Mouse (Mus musculus) midbrain, embryonic 16.5 days (tissue): ENCODE data around the gene Fcgr2b. TPM values are rescaled to one million over a fixed set of nuclear protein-coding genes. Genes with fewer than 3 reads are reported as not detected.
"Not testable (repeated sequence)": the region's sequence is repeated elsewhere in the genome, so short reads cannot be mapped to it uniquely, and the experiment has no call there.

ENCODE experiments used
- ATAC-seq: fragments of 200-750 bp; cut with Nextera tagmentation; 2 replicates; pipeline ENCODE4 v1.8.0; 2017; ENCODE audit warnings: moderate TSS enrichment
- H3K27ac ChIP-seq: fragments of 300-500 bp; sonication (generic); 2 replicates; pipeline ENCODE4 v1.5.1; 2014; ENCODE audit warnings: mild to moderate bottlenecking, low read length, mixed read lengths
- H3K27me3 ChIP-seq: fragments of 300-500 bp; sonication (generic); 2 replicates; pipeline ENCODE4 v1.6.1; 2014; ENCODE audit warnings: low read depth, low read length, mixed read lengths; ENCODE audit not compliant: control insufficient read depth, insufficient read depth
- H3K36me3 ChIP-seq: fragments of 300-500 bp; sonication (generic); 2 replicates; pipeline ENCODE4 v1.6.1; 2014; ENCODE audit warnings: mild to moderate bottlenecking, low read length, moderate library complexity, mixed read lengths; ENCODE audit not compliant: control insufficient read depth, insufficient read depth
- H3K4me1 ChIP-seq: fragments of 300-500 bp; sonication (generic); 2 replicates; pipeline ENCODE4 v1.6.1; 2014; ENCODE audit warnings: mild to moderate bottlenecking, low read length, mixed read lengths; ENCODE audit not compliant: control insufficient read depth, insufficient read depth
- H3K4me2 ChIP-seq: fragments of 300-500 bp; sonication (generic); 2 replicates; pipeline ENCODE4 v1.6.1; 2014; ENCODE audit warnings: mild to moderate bottlenecking, low read length, mixed read lengths
- H3K4me3 ChIP-seq: fragments of 300-500 bp; sonication (generic); 2 replicates; pipeline ENCODE4 v1.5.1; 2014; ENCODE audit warnings: low read depth, mild to moderate bottlenecking, low read length, moderate library complexity, mixed read lengths
- H3K9ac ChIP-seq: fragments of 300-500 bp; sonication (generic); 2 replicates; pipeline ENCODE4 v1.6.1; 2014; ENCODE audit warnings: low read depth, low read length, mixed read lengths
- H3K9me3 ChIP-seq: fragments of 300-500 bp; sonication (generic); replicated peaks from 2 replicates; pipeline ENCODE4 v1.6.1; 2014; ENCODE audit warnings: mild to moderate bottlenecking, low read length, mixed read lengths; ENCODE audit not compliant: control insufficient read depth, poor library complexity, severe bottlenecking
- WGBS: fragments of 180-500 bp; shearing (Covaris S2); extraction: QIAGEN DNeasy Blood & Tissue Kit; methylation state at CpG from one replicate; pipeline ENCODE4 v1.1.7; 2014; 5-methylcytosine and 5-hydroxymethylcytosine counted together
- polyA plus RNA-seq: library from polyadenylated mRNA; unstranded; fragments of >200 nt; fragmentation: Nextera tagmentation; extraction: Ambion mirVana; gene quantifications from 2 replicates; pipeline ENCODE4 v1.2.1, GENCODE M21; 2015

Gene Fcgr2b
- polyA plus RNA-seq, 1 experiment from 2014 or later = 1.7 TPM

- no peak overlapping the region for H3K4me3 ChIP-seq
- 84% methylated on average over 4 of the region's 4 CpGs for WGBS
- no peaks in the 10 kb centered on the region for H3K27me3 ChIP-seq
- H3K4me2 ChIP-seq = no peak overlapping the region
- ATAC-seq = no peak
- H3K4me1 ChIP-seq = no peaks in the 10 kb centered on the region
- H3K9me3 ChIP-seq = no peaks in the 10 kb centered on the region
- H3K36me3 ChIP-seq = no peaks in the 10 kb centered on the region
- no peak overlapping the region for H3K27ac ChIP-seq
- H3K9ac ChIP-seq = no peak overlapping the region
Measured at GRCm38 (mm10) chr1:170983066-170983465, 6.7 kb upstream of the Fcgr2b start.

- no peak overlapping the region for H3K27ac ChIP-seq
- H3K9ac ChIP-seq = no peak overlapping the region
- H3K4me3 ChIP-seq = no peak overlapping the region
- WGBS = 85% methylated on average over 2 of the region's 2 CpGs
- ATAC-seq = no peak
- H3K4me1 ChIP-seq = no peaks in the 10 kb centered on the region
- H3K36me3 ChIP-seq = no peaks in the 10 kb centered on the region
- no peaks in the 10 kb centered on the region for H3K27me3 ChIP-seq
- no peaks in the 10 kb centered on the region for H3K9me3 ChIP-seq
- no peak overlapping the region for H3K4me2 ChIP-seq
Measured at GRCm38 (mm10) chr1:170982301-170982700, 6.0 kb upstream of the Fcgr2b start.

- ATAC-seq, H3K4me3 ChIP-seq, H3K9ac ChIP-seq, H3K4me1 ChIP-seq, H3K36me3 ChIP-seq, H3K27ac ChIP-seq, H3K27me3 ChIP-seq, H3K4me2 ChIP-seq, H3K9me3 ChIP-seq: not testable (repeated sequence)
- WGBS = 74% methylated on average over 1 of the region's 1 CpGs
Measured at GRCm38 (mm10) chr1:170981679-170982078, 5.3 kb upstream of the Fcgr2b start.

- ATAC-seq = no peak
- H3K27me3 ChIP-seq = no peaks in the 10 kb centered on the region
Measured at GRCm38 (mm10) chr1:170978601-170979000, 2.3 kb upstream of the Fcgr2b start.

GRCm38 (mm10) chr1:170975751-170976161, 591 bp downstream of the Fcgr2b start:
- 67% methylated on average over 7 of the region's 7 CpGs for WGBS
- Histone ChIP-seq H3K27me3 (no peaks in the 10 kb centered on the region), H3K4me2 (no peak overlapping the region), H3K9ac (no peak overlapping the region), H3K4me3 (no peak overlapping the region), H3K9me3 (no peaks in the 10 kb centered on the region), H3K27ac (no peak overlapping the region), H3K36me3 (no peaks in the 10 kb centered on the region), H3K4me1 (no peaks in the 10 kb centered on the region)
- no peak for ATAC-seq

More at GRCm38 (mm10) chr1:170978601-170979000, 2.3 kb upstream of the Fcgr2b start:
- no peaks in the 10 kb centered on the region for H3K9me3 ChIP-seq
- no peaks in the 10 kb centered on the region for H3K4me1 ChIP-seq
- no peak overlapping the region for H3K4me3 ChIP-seq
- 80% methylated on average over 4 of the region's 4 CpGs for WGBS
- no peak overlapping the region for H3K27ac ChIP-seq
- no peaks in the 10 kb centered on the region for H3K36me3 ChIP-seq
- H3K9ac ChIP-seq = no peak overlapping the region
- no peak overlapping the region for H3K4me2 ChIP-seq

GRCm38 (mm10) chr1:170975350-170975749, 997 bp downstream of the Fcgr2b start:
- not testable (repeated sequence) for H3K27me3 ChIP-seq, H3K4me3 ChIP-seq, H3K9ac ChIP-seq, H3K27ac ChIP-seq, H3K36me3 ChIP-seq, H3K4me1 ChIP-seq, ATAC-seq, H3K4me2 ChIP-seq, H3K9me3 ChIP-seq
- WGBS = 76% methylated on average over 2 of the region's 2 CpGs

- H3K4me1 ChIP-seq = no peaks in the 10 kb centered on the region
- no peak overlapping the region for H3K27ac ChIP-seq
- H3K4me3 ChIP-seq = no peak overlapping the region
- no peak overlapping the region for H3K9ac ChIP-seq
- no peaks in the 10 kb centered on the region for H3K36me3 ChIP-seq
- H3K27me3 ChIP-seq = no peaks in the 10 kb centered on the region
- no peaks in the 10 kb centered on the region for H3K9me3 ChIP-seq
- WGBS = 96% methylated on average over 2 of the region's 2 CpGs
- ATAC-seq = no peak
- no peak overlapping the region for H3K4me2 ChIP-seq
Measured at GRCm38 (mm10) chr1:170974736-170975135, 1.6 kb downstream of the Fcgr2b start.

GRCm38 (mm10) chr1:170974171-170974570, 2.2 kb downstream of the Fcgr2b start:
- Histone ChIP-seq H3K36me3 (no peaks in the 10 kb centered on the region), H3K4me2 (no peak overlapping the region), H3K9ac (no peak overlapping the region), H3K27ac (no peak overlapping the region), H3K4me3 (no peak overlapping the region), H3K9me3 (no peaks in the 10 kb centered on the region), H3K27me3 (no peaks in the 10 kb centered on the region), H3K4me1 (no peaks in the 10 kb centered on the region)
- 91% methylated on average over 8 of the region's 8 CpGs for WGBS
- no peak for ATAC-seq

- Histone ChIP-seq H3K36me3 (no peaks in the 10 kb centered on the region), H3K9ac (no peak overlapping the region), H3K27ac (no peak overlapping the region), H3K4me2 (no peak overlapping the region), H3K27me3 (no peaks in the 10 kb centered on the region), H3K9me3 (no peaks in the 10 kb centered on the region), H3K4me3 (no peak overlapping the region), H3K4me1 (no peaks in the 10 kb centered on the region)
- WGBS = 84% methylated on average over 4 of the region's 4 CpGs
- no peak for ATAC-seq
Measured at GRCm38 (mm10) chr1:170972936-170973335, 3.4 kb downstream of the Fcgr2b start.

- no peak overlapping the region for H3K27ac ChIP-seq
- 83% methylated on average over 6 of the region's 6 CpGs for WGBS
- H3K9me3 ChIP-seq = no peaks in the 10 kb centered on the region
- H3K4me1 ChIP-seq = no peaks in the 10 kb centered on the region
- no peak overlapping the region for H3K4me3 ChIP-seq
- H3K36me3 ChIP-seq = no peaks in the 10 kb centered on the region
- no peak for ATAC-seq
- H3K27me3 ChIP-seq = no peaks in the 10 kb centered on the region
- H3K4me2 ChIP-seq = no peak overlapping the region
- no peak overlapping the region for H3K9ac ChIP-seq
Measured at GRCm38 (mm10) chr1:170972494-170972893, 3.9 kb downstream of the Fcgr2b start.
